Mouse (Mus musculus): ENCODE measurements around the gene Gm20388. TPM values are rescaled to one million over a fixed set of nuclear protein-coding genes. Genes with fewer than 3 reads are reported as not detected.

The Gm20388 gene
- polyA plus RNA-seq, 1 experiment: 28.1 TPM

- Histone ChIP-seq H3K4me1 (ENCODE audit: control insufficient read depth, insufficient read depth, low read length) (peaks cover 4% of the 10 kb centered on the region), H3K36me3 (ENCODE audit: control insufficient read depth, insufficient read depth, low read length, poor library complexity, severe bottlenecking) (no peaks in the 10 kb centered on the region), H3K4me3 (ENCODE audit: low read depth, low read length) (no peak overlapping the region), H3K27ac (ENCODE audit: insufficient read depth, low read length) (no peak overlapping the region; the same call in 1 of the 2 replicates), H3K27me3 (ENCODE audit: control insufficient read depth, insufficient read depth, low read length, poor library complexity, severe bottlenecking) (no peaks in the 10 kb centered on the region), H3K9me3 (replicated peaks; ENCODE audit: control insufficient read depth, insufficient read depth, low read length, poor library complexity, severe bottlenecking) (no peaks in the 10 kb centered on the region), H3K9ac (ENCODE audit: low read depth, poor library complexity, severe bottlenecking) (no peak overlapping the region)
- TF ChIP-seq POLR2A (IDR thresholded peaks at IDR 0.05; ENCODE audit: insufficient read depth, low read length): no peak
- no peak for TF ChIP-seq EP300 (IDR thresholded peaks at IDR 0.05; ENCODE audit: insufficient read depth, low read depth, low read length)
- TF ChIP-seq CTCF (IDR thresholded peaks at IDR 0.05; ENCODE audit: low read depth, low read length): no peak
Observed at GRCm38 (mm10) chr8:120216855-120217830, 306.5 kb downstream of the Gm20388 start.

- H3K36me3 ChIP-seq (ENCODE audit: control insufficient read depth, insufficient read depth, low read length, poor library complexity, severe bottlenecking): no peaks in the 10 kb centered on the region
- no peaks in the 10 kb centered on the region for H3K9me3 ChIP-seq (replicated peaks; ENCODE audit: control insufficient read depth, insufficient read depth, low read length, poor library complexity, severe bottlenecking)
- no peak overlapping the region for H3K4me3 ChIP-seq (ENCODE audit: low read depth, low read length)
- peaks cover 2% of the 10 kb centered on the region for H3K4me1 ChIP-seq (ENCODE audit: control insufficient read depth, insufficient read depth, low read length)
- TF ChIP-seq CTCF (IDR thresholded peaks at IDR 0.05; ENCODE audit: low read depth, low read length): no peak
- no peak for TF ChIP-seq EP300 (IDR thresholded peaks at IDR 0.05; ENCODE audit: insufficient read depth, low read depth, low read length)
- no peak for TF ChIP-seq POLR2A (IDR thresholded peaks at IDR 0.05; ENCODE audit: insufficient read depth, low read length)
- H3K9ac ChIP-seq (ENCODE audit: low read depth, poor library complexity, severe bottlenecking): no peak overlapping the region
- no peak overlapping the region for H3K27ac ChIP-seq (ENCODE audit: insufficient read depth, low read length)
- H3K27me3 ChIP-seq (ENCODE audit: control insufficient read depth, insufficient read depth, low read length, poor library complexity, severe bottlenecking): no peaks in the 10 kb centered on the region
Observed at GRCm38 (mm10) chr8:120222548-120222947, 311.9 kb downstream of the Gm20388 start.

GRCm38 (mm10) chr8:120224521-120225420 lies 314.1 kb downstream of the Gm20388 start:
- H3K4me1 ChIP-seq (ENCODE audit: control insufficient read depth, insufficient read depth, low read length): no peaks in the 10 kb centered on the region

GRCm38 (mm10) chr8:120225421-120226151 lies 314.9 kb downstream of the Gm20388 start:
- Histone ChIP-seq H3K27ac (ENCODE audit: insufficient read depth, low read length) (no peak overlapping the region), H3K27me3 (ENCODE audit: control insufficient read depth, insufficient read depth, low read length, poor library complexity, severe bottlenecking) (0 out of 2 replicates have a peak, but pooled peaks cover 7% of the 10 kb centered on the region), H3K4me3 (ENCODE audit: low read depth, low read length) (no peak overlapping the region), H3K4me1 (ENCODE audit: control insufficient read depth, insufficient read depth, low read length) (no peaks in the 10 kb centered on the region), H3K36me3 (ENCODE audit: control insufficient read depth, insufficient read depth, low read length, poor library complexity, severe bottlenecking) (no peaks in the 10 kb centered on the region), H3K9me3 (replicated peaks; ENCODE audit: control insufficient read depth, insufficient read depth, low read length, poor library complexity, severe bottlenecking) (no peaks in the 10 kb centered on the region), H3K9ac (ENCODE audit: low read depth, poor library complexity, severe bottlenecking) (no peak overlapping the region)
- no peak for TF ChIP-seq CTCF (IDR thresholded peaks at IDR 0.05; ENCODE audit: low read depth, low read length)
- no peak for TF ChIP-seq EP300 (IDR thresholded peaks at IDR 0.05; ENCODE audit: insufficient read depth, low read depth, low read length)
- TF ChIP-seq POLR2A (IDR thresholded peaks at IDR 0.05; ENCODE audit: insufficient read depth, low read length): no peak

More at GRCm38 (mm10) chr8:120224521-120225420, 314.1 kb downstream of the Gm20388 start:
- Histone ChIP-seq H3K4me3 (ENCODE audit: low read depth, low read length) (no peak overlapping the region), H3K9me3 (replicated peaks; ENCODE audit: control insufficient read depth, insufficient read depth, low read length, poor library complexity, severe bottlenecking) (no peaks in the 10 kb centered on the region), H3K27me3 (ENCODE audit: control insufficient read depth, insufficient read depth, low read length, poor library complexity, severe bottlenecking) (0 out of 2 replicates have a peak, but pooled peaks cover 7% of the 10 kb centered on the region), H3K9ac (ENCODE audit: low read depth, poor library complexity, severe bottlenecking) (no peak overlapping the region), H3K27ac (ENCODE audit: insufficient read depth, low read length) (no peak overlapping the region), H3K36me3 (ENCODE audit: control insufficient read depth, insufficient read depth, low read length, poor library complexity, severe bottlenecking) (no peaks in the 10 kb centered on the region)
- no peak for TF ChIP-seq CTCF (IDR thresholded peaks at IDR 0.05; ENCODE audit: low read depth, low read length)
- TF ChIP-seq POLR2A (IDR thresholded peaks at IDR 0.05; ENCODE audit: insufficient read depth, low read length): no peak
- no peak for TF ChIP-seq EP300 (IDR thresholded peaks at IDR 0.05; ENCODE audit: insufficient read depth, low read depth, low read length)

Measured in ES-Bruce4 (cell line).